Mouse (Mus musculus) lung, adult 18-20 months (tissue): Measurements from ENCODE around the gene Olfr926.
"Not testable (repeated sequence)": the region's sequence is repeated elsewhere in the genome, so short reads cannot be mapped to it uniquely, and the experiment has no call there.

ENCODE experiments used
- DNase-seq, 2 experiments: peaks; one replicate each; pipeline ENCODE4 v3.0.0; 2022; ENCODE audit warnings: mixed read lengths in 2 of 2

Olfr926 gene

GRCm38 (mm10) chr9:38876826-38877225, at the start of gene Olfr926:
Gene Olfr926, plus strand, starts transcription at chr9:38877126.
- no peak for DNase-seq

GRCm38 (mm10) chr9:38833027-38833426, 43.9 kb upstream of the Olfr926 start:
- DNase-seq: no peak

GRCm38 (mm10) chr9:38844149-38844548, 32.8 kb upstream of the Olfr926 start, which contains the start of gene Olfr924:
Gene Olfr924, plus strand, starts transcription at chr9:38844449.
- no peak for DNase-seq

- no peak for DNase-seq
Measured at GRCm38 (mm10) chr9:38854760-38855159, 22.2 kb upstream of the Olfr926 start, which contains the start of gene Olfr26. Gene Olfr26, plus strand, starts transcription at chr9:38855060.

- not testable (repeated sequence) for DNase-seq
Measured at GRCm38 (mm10) chr9:38874880-38875279, 2.0 kb upstream of the Olfr926 start.
